Mouse (Mus musculus) hindbrain, embryonic 16.5 days (tissue): Measurements from ENCODE around the gene Nup205. TPM values are rescaled to one million over a fixed set of nuclear protein-coding genes. Genes with fewer than 3 reads are reported as not detected.

Source experiments
- ATAC-seq: fragments of 200-750 bp; cut with Nextera tagmentation; 2 replicates; pipeline ENCODE4 v1.8.0; 2017; ENCODE audit warnings: moderate TSS enrichment, moderate library complexity
- H3K27ac ChIP-seq: fragments of 300-500 bp; sonication (generic); 2 replicates; pipeline ENCODE4 v1.5.1; 2014; ENCODE audit warnings: low read depth, mild to moderate bottlenecking, control low read depth, low read length, moderate library complexity
- H3K27me3 ChIP-seq: fragments of 300-500 bp; sonication (generic); replicated peaks from 2 replicates; pipeline ENCODE4 v1.6.1; 2014; ENCODE audit warnings: low read length; ENCODE audit not compliant: control insufficient read depth, insufficient read depth
- H3K36me3 ChIP-seq: fragments of 300-500 bp; sonication (generic); 2 replicates; pipeline ENCODE4 v1.6.1; 2014; ENCODE audit warnings: mild to moderate bottlenecking, low read length, moderate library complexity, mixed read lengths; ENCODE audit not compliant: control insufficient read depth, insufficient read depth
- H3K4me1 ChIP-seq: fragments of 300-500 bp; sonication (generic); 2 replicates; pipeline ENCODE4 v1.6.1; 2014; ENCODE audit warnings: low read depth, low read length; ENCODE audit not compliant: control insufficient read depth, insufficient read depth
- H3K4me2 ChIP-seq: fragments of 300-500 bp; sonication (generic); 2 replicates; pipeline ENCODE4 v1.6.1; 2014; ENCODE audit warnings: mild to moderate bottlenecking, low read length, control low read depth, moderate library complexity
- H3K4me3 ChIP-seq: fragments of 300-500 bp; sonication (generic); 2 replicates; pipeline ENCODE4 v1.5.1; 2014; ENCODE audit warnings: mild to moderate bottlenecking, low read length, control low read depth, moderate library complexity
- H3K9ac ChIP-seq: fragments of 300-500 bp; sonication (generic); 2 replicates; pipeline ENCODE4 v1.6.1; 2014; ENCODE audit warnings: low read depth, mild to moderate bottlenecking, control low read depth, low read length, moderate library complexity
- H3K9me3 ChIP-seq: fragments of 300-500 bp; sonication (generic); 2 replicates; pipeline ENCODE4 v1.6.1; 2014; ENCODE audit warnings: mild to moderate bottlenecking, low read length, moderate library complexity; ENCODE audit not compliant: control insufficient read depth
- WGBS: fragments of 180-500 bp; shearing (Covaris S2); extraction: QIAGEN DNeasy Blood & Tissue Kit; methylation state at CpG from one replicate; pipeline ENCODE4 v1.1.7; 2014; 5-methylcytosine and 5-hydroxymethylcytosine counted together
- polyA plus RNA-seq: library from polyadenylated mRNA; unstranded; fragments of >200 nt; fragmentation: Nextera tagmentation; extraction: Ambion mirVana; gene quantifications from 2 replicates; pipeline ENCODE4 v1.2.1, GENCODE M21; 2015

Nup205 gene
- polyA plus RNA-seq, 1 experiment from 2014 or later: 17.0 TPM

- WGBS: 76% methylated on average over 12 of the region's 12 CpGs
- no peak for ATAC-seq
Observed at GRCm38 (mm10) chr6:35255017-35255416, 77.8 kb downstream of the Nup205 start.

DNA sequence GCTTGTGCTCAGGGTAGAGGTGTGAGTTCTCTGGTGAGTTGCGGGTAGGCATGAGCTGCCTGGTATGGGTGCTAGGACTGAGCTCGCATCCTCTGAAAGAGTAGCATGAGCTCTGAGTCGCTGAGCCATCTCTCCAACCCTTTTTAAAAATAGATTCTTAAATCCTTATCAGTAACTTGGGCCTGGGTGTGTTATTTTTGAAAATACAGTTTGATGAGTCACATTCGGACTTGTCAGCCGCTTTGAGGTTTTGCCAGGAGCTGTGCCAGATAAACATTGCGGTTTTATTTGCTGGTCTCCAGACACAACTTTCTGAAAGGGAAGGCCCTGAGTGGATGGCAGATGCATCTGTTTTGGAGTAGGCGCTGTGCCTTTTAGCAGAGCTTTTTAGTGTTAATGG is 79.5 kb downstream of the Nup205 start:
- Histone ChIP-seq H3K9ac (no peak overlapping the region), H3K4me1 (peaks cover 25% of the 10 kb centered on the region), H3K4me3 (no peak overlapping the region), H3K27ac (no peak overlapping the region), H3K36me3 (0 out of 2 replicates have a peak, but pooled peaks cover 2% of the 10 kb centered on the region), H3K9me3 (no peaks in the 10 kb centered on the region), H3K27me3 (no peaks in the 10 kb centered on the region), H3K4me2 (no peak overlapping the region)
- ATAC-seq: no peak
- 87% methylated on average over 7 of the region's 7 CpGs for WGBS

More at GRCm38 (mm10) chr6:35255017-35255416, 77.8 kb downstream of the Nup205 start:
- H3K36me3 ChIP-seq: no peaks in the 10 kb centered on the region
- peak overlapping the region; percentile 87 for H3K4me2 ChIP-seq
- no peak overlapping the region for H3K9ac ChIP-seq
- H3K4me1 ChIP-seq: peaks cover 25% of the 10 kb centered on the region
- H3K27ac ChIP-seq: no peak overlapping the region
- H3K9me3 ChIP-seq: no peaks in the 10 kb centered on the region
- H3K4me3 ChIP-seq: no peak overlapping the region
- no peaks in the 10 kb centered on the region for H3K27me3 ChIP-seq

DNA sequence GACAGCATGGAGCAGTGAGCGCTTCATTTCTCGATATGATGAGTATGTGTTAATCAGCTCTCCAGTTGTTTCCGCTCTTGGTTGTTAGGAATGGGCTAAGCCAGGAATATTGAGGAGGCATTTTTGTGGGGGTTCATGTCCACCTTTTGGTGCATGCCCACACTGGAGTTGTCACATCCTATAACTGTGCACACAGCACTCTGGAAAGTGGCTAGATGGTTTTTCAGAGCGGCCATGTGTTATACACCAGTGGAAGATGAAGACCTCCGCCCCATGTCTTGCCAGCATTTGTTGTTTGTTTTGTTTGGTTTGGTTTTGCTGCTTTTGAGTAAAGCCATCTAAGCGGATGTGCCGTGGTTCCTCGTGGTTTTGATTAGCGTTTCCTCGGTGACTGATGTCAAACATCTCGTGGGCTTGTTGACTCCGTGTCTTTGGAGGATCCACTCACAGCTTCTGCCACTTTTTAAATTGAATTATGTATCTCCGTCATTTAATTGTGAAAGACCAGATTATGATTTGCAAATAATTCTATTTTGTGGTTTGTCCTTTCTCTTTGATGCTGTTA is 80.5 kb downstream of the Nup205 start:
- no peaks in the 10 kb centered on the region for H3K27me3 ChIP-seq
- H3K9ac ChIP-seq: no peak overlapping the region
- H3K27ac ChIP-seq: no peak overlapping the region
- H3K9me3 ChIP-seq: no peaks in the 10 kb centered on the region
- WGBS: 84% methylated on average over 13 of the region's 13 CpGs
- 0 out of 2 replicates have a peak, but pooled peaks cover 2% of the 10 kb centered on the region for H3K36me3 ChIP-seq
- peaks cover 25% of the 10 kb centered on the region for H3K4me1 ChIP-seq
- ATAC-seq: no peak
- no peak overlapping the region for H3K4me3 ChIP-seq
- no peak overlapping the region for H3K4me2 ChIP-seq

- H3K9me3 ChIP-seq: no peaks in the 10 kb centered on the region
- no peak overlapping the region for H3K9ac ChIP-seq
- H3K36me3 ChIP-seq: 0 out of 2 replicates have a peak, but pooled peaks cover 2% of the 10 kb centered on the region
- no peak for ATAC-seq
- no peaks in the 10 kb centered on the region for H3K27me3 ChIP-seq
- peaks cover 17% of the 10 kb centered on the region for H3K4me1 ChIP-seq
- H3K27ac ChIP-seq: no peak overlapping the region
- no peak overlapping the region for H3K4me2 ChIP-seq
- WGBS: 95% methylated on average over 2 of the region's 2 CpGs
- no peak overlapping the region for H3K4me3 ChIP-seq
Observed at GRCm38 (mm10) chr6:35258922-35259321, 81.7 kb downstream of the Nup205 start.

DNA sequence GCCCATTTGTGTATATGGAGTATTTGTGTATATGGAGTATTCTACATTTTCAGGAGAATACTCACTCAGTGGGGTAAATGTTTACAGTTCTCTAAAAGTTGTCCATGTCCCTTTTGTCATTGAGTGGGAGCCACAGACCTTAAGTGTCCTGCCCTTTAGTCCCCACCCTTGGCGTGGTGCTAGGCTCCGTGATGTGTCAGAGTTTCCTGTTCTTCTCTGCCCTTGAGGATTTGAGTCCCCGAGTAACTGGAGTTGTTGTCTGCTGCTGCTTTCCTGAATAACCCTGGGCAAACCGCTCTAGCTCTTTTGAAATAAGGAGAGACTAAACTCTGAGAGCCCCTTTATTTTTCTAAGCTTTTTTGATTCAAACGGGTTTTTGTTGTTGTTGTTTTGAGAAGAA is 82.3 kb downstream of the Nup205 start:
- Histone ChIP-seq H3K27ac (no peak overlapping the region), H3K27me3 (no peaks in the 10 kb centered on the region), H3K9ac (no peak overlapping the region), H3K4me2 (no peak overlapping the region), H3K36me3 (0 out of 2 replicates have a peak, but pooled peaks cover 2% of the 10 kb centered on the region), H3K9me3 (no peaks in the 10 kb centered on the region), H3K4me3 (no peak overlapping the region), H3K4me1 (peaks cover 11% of the 10 kb centered on the region)
- no peak for ATAC-seq
- WGBS: 83% methylated on average over 5 of the region's 5 CpGs

GRCm38 (mm10) chr6:35260531-35260930 is 83.3 kb downstream of the Nup205 start:
- no peak overlapping the region for H3K27ac ChIP-seq
- peaks cover 2% of the 10 kb centered on the region; the same call in 1 of the 2 replicates for H3K4me1 ChIP-seq
- no peak overlapping the region for H3K4me3 ChIP-seq
- no peak overlapping the region for H3K9ac ChIP-seq
- WGBS: 85% methylated on average over 7 of the region's 7 CpGs
- no peaks in the 10 kb centered on the region for H3K9me3 ChIP-seq
- ATAC-seq: no peak
- no peaks in the 10 kb centered on the region for H3K27me3 ChIP-seq
- H3K36me3 ChIP-seq: 0 out of 2 replicates have a peak, but pooled peaks cover 2% of the 10 kb centered on the region
- H3K4me2 ChIP-seq: no peak overlapping the region

DNA sequence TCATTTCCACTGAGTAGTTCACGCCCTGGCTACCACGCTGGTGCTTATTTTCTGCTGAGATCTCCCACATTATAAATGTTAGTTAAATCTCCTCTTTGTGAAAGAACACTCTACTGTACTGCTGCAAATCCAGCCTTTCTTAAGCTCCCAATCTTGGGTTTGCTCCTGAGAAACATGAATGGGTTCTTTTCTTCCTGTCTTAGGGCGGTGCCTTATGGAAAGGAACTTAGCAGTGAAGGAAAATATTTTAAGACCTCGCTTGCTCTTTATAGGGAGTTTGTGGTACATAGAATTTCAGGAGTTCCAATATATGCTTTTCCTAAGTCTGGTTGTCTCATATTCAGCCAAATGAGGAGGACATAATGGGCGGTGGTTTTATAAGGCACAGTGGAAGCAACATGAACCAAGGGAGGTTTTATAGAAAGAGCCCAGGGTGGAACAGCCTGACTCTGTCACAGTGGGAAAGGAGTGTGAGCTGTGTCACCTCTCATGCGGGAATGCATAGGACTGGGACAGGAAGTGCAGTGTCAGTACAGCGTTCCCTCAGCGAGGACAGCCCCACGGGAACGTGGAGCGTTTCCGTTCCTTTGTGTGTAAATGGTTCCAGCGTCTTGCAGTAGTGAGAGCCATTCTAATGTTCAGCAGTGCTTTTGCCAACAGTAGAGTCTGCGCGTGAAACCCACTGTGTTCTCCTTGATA is 88.5 kb downstream of the Nup205 start:
- ATAC-seq: no peak
- WGBS: 88% methylated on average over 15 of the region's 15 CpGs
- H3K27me3 ChIP-seq: no peaks in the 10 kb centered on the region

GRCm38 (mm10) chr6:35268711-35269110 is 91.5 kb downstream of the Nup205 start:
- WGBS: 98% methylated on average over 13 of the region's 13 CpGs
- ATAC-seq: no peak
- Histone ChIP-seq H3K9me3 (no peaks in the 10 kb centered on the region), H3K27ac (no peak overlapping the region), H3K4me3 (no peak overlapping the region), H3K36me3 (no peaks in the 10 kb centered on the region), H3K9ac (no peak overlapping the region), H3K27me3 (no peaks in the 10 kb centered on the region), H3K4me2 (no peak overlapping the region), H3K4me1 (no peaks in the 10 kb centered on the region)

More for the DNA sequence above, 88.5 kb downstream of the Nup205 start:
- H3K4me1 ChIP-seq: no peaks in the 10 kb centered on the region
- no peak overlapping the region for H3K4me3 ChIP-seq
- H3K4me2 ChIP-seq: no peak overlapping the region
- no peak overlapping the region for H3K9ac ChIP-seq
- no peak overlapping the region for H3K27ac ChIP-seq
- H3K9me3 ChIP-seq: no peaks in the 10 kb centered on the region
- H3K36me3 ChIP-seq: 0 out of 2 replicates have a peak, but pooled peaks cover 2% of the 10 kb centered on the region

GRCm38 (mm10) chr6:35269643-35270042 is 92.4 kb downstream of the Nup205 start:
- Histone ChIP-seq H3K27ac (no peak overlapping the region), H3K4me2 (no peak overlapping the region), H3K9ac (no peak overlapping the region), H3K36me3 (no peaks in the 10 kb centered on the region), H3K4me3 (no peak overlapping the region), H3K9me3 (no peaks in the 10 kb centered on the region), H3K27me3 (no peaks in the 10 kb centered on the region), H3K4me1 (no peaks in the 10 kb centered on the region)
- WGBS: 82% methylated on average over 13 of the region's 13 CpGs
- ATAC-seq: no peak
